Mouse (Mus musculus): ENCODE data around the gene Dmkn. TPM values are rescaled to one million over a fixed set of nuclear protein-coding genes. Genes with fewer than 3 reads are reported as not detected.

Dmkn gene
- total RNA-seq, 2 experiments from 2014 or later, result not detected

GRCm38 (mm10) chr7:30757001-30757400, 6.6 kb upstream of the Dmkn start:
- ATAC-seq (replicated peaks; ENCODE audit: low FRiP score, low TSS enrichment, poor library complexity, severe bottlenecking), result no peak

GRCm38 (mm10) chr7:30758853-30759252, 4.7 kb upstream of the Dmkn start:
- ATAC-seq (replicated peaks; ENCODE audit: low FRiP score, low TSS enrichment, poor library complexity, severe bottlenecking), result no peak

- ATAC-seq (replicated peaks; ENCODE audit: low FRiP score, low TSS enrichment, poor library complexity, severe bottlenecking), result peak; percentile 79
Observed at GRCm38 (mm10) chr7:30761769-30762352, 1.7 kb upstream of the Dmkn start.

GRCm38 (mm10) chr7:30765173-30765572, 1.6 kb downstream of the Dmkn start:
- ATAC-seq (replicated peaks; ENCODE audit: low FRiP score, low TSS enrichment, poor library complexity, severe bottlenecking), result no peak

- no peak for ATAC-seq (replicated peaks; ENCODE audit: low FRiP score, low TSS enrichment, poor library complexity, severe bottlenecking)
Observed at GRCm38 (mm10) chr7:30766408-30766807, 2.9 kb downstream of the Dmkn start.

GRCm38 (mm10) chr7:30769236-30769635, 5.7 kb downstream of the Dmkn start:
- ATAC-seq (replicated peaks; ENCODE audit: low FRiP score, low TSS enrichment, poor library complexity, severe bottlenecking), result peak; percentile 53; the same call in 1 of the 2 replicates

- no peak for ATAC-seq (replicated peaks; ENCODE audit: low FRiP score, low TSS enrichment, poor library complexity, severe bottlenecking)
Observed at GRCm38 (mm10) chr7:30776104-30776503, 12.5 kb downstream of the Dmkn start.

GRCm38 (mm10) chr7:30777081-30777579, 13.6 kb downstream of the Dmkn start:
- ATAC-seq (replicated peaks; ENCODE audit: low FRiP score, low TSS enrichment, poor library complexity, severe bottlenecking), result no peak

- ATAC-seq (replicated peaks; ENCODE audit: low FRiP score, low TSS enrichment, poor library complexity, severe bottlenecking), result no peak
Observed at GRCm38 (mm10) chr7:30777911-30778310, 14.4 kb downstream of the Dmkn start.

- ATAC-seq (replicated peaks; ENCODE audit: low FRiP score, low TSS enrichment, poor library complexity, severe bottlenecking), result peak; percentile 75
Observed at GRCm38 (mm10) chr7:30781792-30782191, 18.2 kb downstream of the Dmkn start.

- ATAC-seq (replicated peaks; ENCODE audit: low FRiP score, low TSS enrichment, poor library complexity, severe bottlenecking), result no peak
Observed at GRCm38 (mm10) chr7:30782658-30783057, 19.1 kb downstream of the Dmkn start.

- ATAC-seq (replicated peaks; ENCODE audit: low FRiP score, low TSS enrichment, poor library complexity, severe bottlenecking), result no peak
Observed at GRCm38 (mm10) chr7:30785154-30785553, 21.6 kb downstream of the Dmkn start.

- no peak for ATAC-seq (replicated peaks; ENCODE audit: low FRiP score, low TSS enrichment, poor library complexity, severe bottlenecking)
Observed at GRCm38 (mm10) chr7:30785721-30786546, 22.4 kb downstream of the Dmkn start.

GRCm38 (mm10) chr7:30787377-30788022, 23.9 kb downstream of the Dmkn start, which contains the start of gene Krtdap:
Gene Krtdap, plus strand, starts transcription at chr7:30787896.
- ATAC-seq (replicated peaks; ENCODE audit: low FRiP score, low TSS enrichment, poor library complexity, severe bottlenecking), result no peak

GRCm38 (mm10) chr7:30790141-30790540, 26.6 kb downstream of the Dmkn start:
- ATAC-seq (replicated peaks; ENCODE audit: low FRiP score, low TSS enrichment, poor library complexity, severe bottlenecking), result no peak

- no peak for ATAC-seq (replicated peaks; ENCODE audit: low FRiP score, low TSS enrichment, poor library complexity, severe bottlenecking)
Observed at GRCm38 (mm10) chr7:30791921-30792320, 28.4 kb downstream of the Dmkn start.

GRCm38 (mm10) chr7:30794921-30795320, 31.4 kb downstream of the Dmkn start:
- no peak for ATAC-seq (replicated peaks; ENCODE audit: low FRiP score, low TSS enrichment, poor library complexity, severe bottlenecking)

GRCm38 (mm10) chr7:30796790-30797189, 33.2 kb downstream of the Dmkn start:
- no peak for ATAC-seq (replicated peaks; ENCODE audit: low FRiP score, low TSS enrichment, poor library complexity, severe bottlenecking)

GRCm38 (mm10) chr7:30800653-30801052, 37.1 kb downstream of the Dmkn start:
- no peak for ATAC-seq (replicated peaks; ENCODE audit: low FRiP score, low TSS enrichment, poor library complexity, severe bottlenecking)

- ATAC-seq (replicated peaks; ENCODE audit: low FRiP score, low TSS enrichment, poor library complexity, severe bottlenecking), result no peak
Observed at GRCm38 (mm10) chr7:30803256-30803655, 39.7 kb downstream of the Dmkn start.

Measured in megakaryocyte-erythroid progenitor cell, adult 5-6 weeks (primary cell).